Mouse (Mus musculus) naive thymus-derived CD4-positive, alpha-beta T cell, adult 2 months (primary cell): ENCODE data around the gene Gm43064.
"Not testable (repeated sequence)": the region's sequence is repeated elsewhere in the genome, so short reads cannot be mapped to it uniquely, and the experiment has no call there.

Experiments used
- DNase-seq: peaks from one replicate; pipeline ENCODE4 v3.0.0-alpha.2; 2011; ENCODE audit warnings: low read depth

Gm43064 gene

GRCm38 (mm10) chr3:103808891-103809798 lies at the start of gene Gm43064, which contains the start of the genes Dclre1b and Ap4b1:
Gene Gm43064, plus strand, starts transcription at chr3:103809573.
Gene Dclre1b, minus strand, starts transcription at chr3:103809444.
Gene Ap4b1, plus strand, starts transcription at chr3:103809520.
- peak; percentile 95 for DNase-seq

DNA sequence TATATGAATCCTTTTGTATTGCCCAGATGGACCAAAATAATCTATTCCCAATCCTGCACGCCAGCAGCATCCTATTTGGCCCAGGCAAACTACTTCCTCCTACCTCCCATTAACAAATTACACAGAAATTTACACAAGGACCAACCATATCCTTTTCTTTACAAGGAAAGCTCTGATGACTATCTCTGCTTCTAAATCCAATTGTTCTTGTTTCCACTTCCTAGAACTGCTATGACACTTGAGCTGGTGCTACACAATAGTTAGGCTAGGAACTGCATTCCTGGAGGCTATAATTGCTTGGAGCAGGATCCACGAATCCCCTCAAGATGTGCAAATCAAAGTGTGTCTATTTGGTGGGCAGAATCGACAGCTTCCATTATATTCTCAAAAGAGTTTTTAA lies 42.6 kb upstream of the Gm43064 start:
- no peak for DNase-seq

DNA sequence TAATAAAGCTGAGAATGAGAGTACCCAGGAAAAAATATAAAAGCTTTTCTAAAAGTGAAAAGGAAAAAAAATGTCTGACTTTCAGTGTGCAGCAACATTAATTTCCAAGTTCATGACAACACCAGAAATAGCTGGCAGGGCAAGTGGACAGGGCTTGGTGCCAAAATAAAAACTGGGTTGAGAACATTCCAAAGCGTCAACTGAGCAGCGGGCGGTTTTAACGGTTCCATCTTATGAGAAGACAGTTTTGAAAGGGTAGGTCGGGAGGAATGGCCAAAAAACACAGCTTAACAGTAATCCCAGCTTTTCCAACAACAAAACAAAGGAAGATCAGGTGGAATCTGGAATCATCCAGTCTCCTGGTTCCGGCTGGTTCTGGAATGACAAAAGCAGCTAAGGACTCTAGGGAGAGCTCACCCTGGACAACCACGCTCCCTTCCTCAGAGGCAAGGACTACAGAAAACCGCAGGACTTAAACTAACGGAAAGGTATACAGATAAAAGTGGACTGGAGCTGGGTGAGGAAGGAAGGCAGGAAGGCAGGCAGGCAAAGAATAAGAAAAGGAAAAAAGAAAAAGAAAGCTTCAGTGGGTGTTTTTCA lies 37.7 kb upstream of the Gm43064 start:
- no peak for DNase-seq

DNA sequence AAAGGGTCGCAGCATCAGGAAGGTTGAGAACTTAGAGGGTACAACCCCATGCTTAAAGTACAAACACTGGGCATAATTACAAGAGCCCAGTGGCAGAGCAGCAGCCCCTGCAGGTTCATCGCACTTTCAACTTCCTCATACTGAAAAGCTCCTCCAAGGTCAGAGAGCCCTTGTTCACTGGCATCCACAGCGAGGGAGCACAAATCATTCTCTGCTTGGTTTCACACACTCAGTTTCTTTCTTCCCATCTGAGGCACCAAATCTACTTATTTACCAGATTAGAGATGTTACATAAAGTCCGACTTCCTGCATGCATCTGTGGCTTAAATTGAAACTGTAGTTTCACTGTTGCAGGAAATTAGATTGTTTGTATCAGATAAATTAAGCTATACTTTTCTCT lies 36.5 kb upstream of the Gm43064 start:
- DNase-seq, result peak; percentile 62

- peak; percentile 47 for DNase-seq
Observed at GRCm38 (mm10) chr3:103773508-103773907, 35.9 kb upstream of the Gm43064 start.

- DNase-seq, result peak; percentile 65
Observed at GRCm38 (mm10) chr3:103774009-103774408, 35.4 kb upstream of the Gm43064 start.

GRCm38 (mm10) chr3:103777940-103778339 lies 31.4 kb upstream of the Gm43064 start:
- DNase-seq, result peak; percentile 40

DNA sequence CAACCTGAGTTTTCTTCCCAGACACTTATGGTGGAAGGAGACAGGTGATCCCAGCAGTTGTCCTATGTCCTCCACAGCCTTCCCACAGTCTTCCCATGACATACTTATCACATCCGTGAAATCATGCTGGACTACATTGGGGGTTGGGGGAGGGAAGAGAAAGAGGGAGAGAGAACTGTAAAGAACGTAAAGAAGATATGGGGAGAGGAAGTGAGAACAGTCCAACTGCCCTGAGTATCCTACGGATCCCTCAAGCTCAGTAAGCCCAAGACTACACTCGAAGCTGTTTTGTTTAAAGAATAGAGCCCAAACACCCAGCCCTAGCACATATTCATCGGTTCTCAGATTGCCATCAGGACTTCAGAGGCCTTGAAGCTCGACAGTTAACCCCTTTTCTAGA lies 30.7 kb upstream of the Gm43064 start:
- no peak for DNase-seq

- DNase-seq, result no peak
Observed at GRCm38 (mm10) chr3:103779183-103779582, 30.2 kb upstream of the Gm43064 start.

- DNase-seq, result no peak
Observed at GRCm38 (mm10) chr3:103780271-103780670, 29.1 kb upstream of the Gm43064 start.

- DNase-seq, result peak; percentile 56
Observed at GRCm38 (mm10) chr3:103780777-103781176, 28.6 kb upstream of the Gm43064 start.

GRCm38 (mm10) chr3:103782844-103783609 lies 26.3 kb upstream of the Gm43064 start:
- DNase-seq, result no peak

GRCm38 (mm10) chr3:103787225-103787624 lies 22.1 kb upstream of the Gm43064 start:
- DNase-seq, result no peak

GRCm38 (mm10) chr3:103789096-103789495 lies 20.3 kb upstream of the Gm43064 start:
- DNase-seq, result no peak

- DNase-seq, result peak; percentile 84
Observed at GRCm38 (mm10) chr3:103789891-103790345, 19.5 kb upstream of the Gm43064 start.

DNA sequence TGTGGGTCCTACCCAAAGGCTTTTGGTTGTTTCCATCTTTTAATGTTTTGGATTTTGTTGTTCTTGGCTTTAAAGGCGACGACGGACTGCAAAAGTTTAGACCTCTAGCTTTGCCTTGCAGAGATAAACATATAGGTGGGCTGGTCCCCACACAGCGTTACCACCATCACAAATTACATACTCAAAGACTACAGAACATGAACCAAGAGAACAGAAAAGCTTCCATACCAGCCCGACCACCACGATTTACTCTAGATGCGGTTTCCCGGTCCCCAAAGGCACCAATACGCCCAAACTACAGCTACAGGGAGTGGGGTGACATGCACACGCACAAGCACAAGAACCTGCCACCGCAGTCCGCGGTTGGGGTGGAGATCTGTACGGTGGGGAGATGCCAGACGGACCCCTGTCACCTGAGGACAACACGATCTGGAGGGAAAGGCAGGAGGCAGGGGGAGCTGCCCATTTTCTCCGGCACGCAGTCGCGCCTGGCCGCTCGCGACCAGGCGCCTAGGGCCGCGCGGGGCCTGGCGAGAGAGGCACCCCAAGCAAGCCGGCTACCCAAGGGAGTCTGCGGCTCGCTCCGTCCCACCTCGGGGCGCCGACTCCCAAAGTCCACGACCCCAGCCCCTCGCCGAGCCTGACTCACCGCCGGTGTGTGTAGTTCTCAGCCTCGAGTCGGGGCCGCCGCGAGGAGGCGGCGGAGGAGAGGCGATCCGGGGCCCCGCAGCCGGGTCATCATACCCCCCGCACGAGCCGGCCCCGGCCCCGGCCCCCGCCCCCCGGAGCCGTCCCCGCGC lies 18.8 kb upstream of the Gm43064 start:
- peak; percentile 67 for DNase-seq

- peak; percentile 94 for DNase-seq
Observed at GRCm38 (mm10) chr3:103791230-103792110, 17.9 kb upstream of the Gm43064 start, which contains the start of gene Hipk1. Gene Hipk1, minus strand, starts transcription at chr3:103791563.

GRCm38 (mm10) chr3:103792111-103792406 lies 17.3 kb upstream of the Gm43064 start:
- not testable (repeated sequence) for DNase-seq

- DNase-seq, result no peak
Observed at GRCm38 (mm10) chr3:103792566-103792965, 16.8 kb upstream of the Gm43064 start.

- no peak for DNase-seq
Observed at GRCm38 (mm10) chr3:103796389-103796788, 13.0 kb upstream of the Gm43064 start.

DNA sequence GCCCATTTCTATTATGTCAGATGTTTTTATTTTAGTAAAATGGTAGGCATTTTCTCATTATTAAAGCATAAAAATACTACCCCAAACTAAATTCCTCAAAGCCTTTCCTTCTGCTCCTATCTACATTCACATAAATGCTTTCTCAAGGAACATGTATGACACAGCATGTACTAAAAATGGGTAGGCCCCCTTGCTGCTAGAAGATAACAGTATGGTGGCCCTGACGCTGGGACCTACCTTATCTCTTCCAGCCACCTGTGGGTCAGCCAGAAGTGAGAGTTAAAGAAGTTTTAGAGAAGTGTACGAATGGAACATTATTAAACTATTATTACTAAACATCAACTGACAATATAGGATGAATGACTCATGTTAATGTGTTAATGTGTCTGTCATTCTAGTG lies 9.9 kb upstream of the Gm43064 start:
- DNase-seq, result no peak
